ENCODE assay signal across 9 mouse cellular contexts in the genomic region with DNA sequence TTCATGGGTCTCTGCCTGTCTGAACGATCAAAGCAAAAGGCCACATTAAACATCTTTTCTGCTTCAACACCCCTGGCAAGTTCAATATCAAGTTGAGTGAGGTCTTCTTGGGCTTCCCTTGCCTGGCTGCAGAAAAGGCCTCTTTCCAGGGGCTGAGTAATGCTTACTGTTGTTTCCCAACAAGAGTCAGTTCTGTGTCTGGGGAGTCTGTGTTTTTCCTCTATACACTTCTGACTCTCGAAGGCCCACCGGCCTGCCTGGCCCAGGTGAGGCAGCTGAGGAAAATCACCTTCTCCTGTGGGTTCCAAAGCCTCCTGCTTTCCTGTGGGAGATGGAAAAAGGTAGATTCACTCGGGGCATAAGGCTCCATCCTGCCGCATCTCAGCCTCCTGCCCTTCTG.
DNase-seq lines count a peak whose midpoint lies in the region; ATAC-seq and TF ChIP-seq lines count a peak whose summit lies in the region.
"Had no signal": no experiment of that assay in that cellular context is flagged by ENCODE, and none has a peak within 500 bp of the region (broad histone marks: within the 10 kb centered on the region; RNA-seq: fewer than 3 reads in every experiment).

No protein-coding gene starts in this region.

- 54% methylated on average over 5 of the region's 5 CpGs for WGBS in kidney, embryonic 14.5 days
- 78% methylated on average over 5 of the region's 5 CpGs for WGBS in cerebellum, adult 2 months

- H3K27ac ChIP-seq in kidney, embryonic 14.5 days (ENCODE audit: low read depth, low read length) = peak overlapping the region; percentile 47; the same call in 1 of the 2 replicates
- H3K27ac ChIP-seq in cerebellum, adult 2 months (ENCODE audit: insufficient read depth, low read length) = no peak overlapping the region; the same call in 1 of the 2 replicates

- DNase-seq in adrenal gland, postnatal 10 days = peak; percentile 5
- no peak for DNase-seq in adrenal gland, adult 18-20 months (ENCODE audit: low spot score in 2 of 2)
- no peak for DNase-seq in kidney, adult 8-10 months
- peak; percentile 22 for DNase-seq in Muller cell, postnatal 12 days (ENCODE audit: inconsistent ontology term)
- peak; percentile 6 for DNase-seq in heart, postnatal 25 days (ENCODE audit: low spot score)
- DNase-seq in cerebellum, adult 2 months = no peak
- no peak for DNase-seq in urinary bladder, postnatal 36 days (ENCODE audit: low spot score in 2 of 2)

- no peak overlapping the region for H3K4me3 ChIP-seq in kidney, embryonic 14.5 days (ENCODE audit: low read length)
- no peak overlapping the region for H3K4me3 ChIP-seq in cerebellum, adult 2 months (replicated peaks; ENCODE audit: insufficient read depth, low read depth, low read length)

- intact Hi-C loops in heart, postnatal 25 days (cut with DNase I) = loop anchor here (5.0 kb wide), 3 partner anchors 211 to 781 kb away; no protein-coding TSS in a partner anchor

- no peak overlapping the region for H3K9ac ChIP-seq in kidney, embryonic 14.5 days (ENCODE audit: low read depth, low read length)

- peaks cover 18% of the 10 kb centered on the region for H3K4me1 ChIP-seq in kidney, embryonic 14.5 days (ENCODE audit: control insufficient read depth, insufficient read depth, low read length)
- peaks cover 7% of the 10 kb centered on the region for H3K4me1 ChIP-seq in cerebellum, adult 2 months (ENCODE audit: control insufficient read depth, insufficient read depth, low read length)

- H3K36me3 ChIP-seq in kidney, embryonic 14.5 days (ENCODE audit: control insufficient read depth, insufficient read depth, low read length) = no peaks in the 10 kb centered on the region
- H3K36me3 ChIP-seq: G1E had no signal

- 0 out of 2 replicates have a peak, but pooled peaks have one; percentile 2 for ATAC-seq in kidney, embryonic 14.5 days (ENCODE audit: low FRiP score, low TSS enrichment)

- H3K4me2 ChIP-seq in kidney, embryonic 14.5 days (replicated peaks; ENCODE audit: low read depth, low read length) = no peak overlapping the region

- no peak for TF ChIP-seq POLR2A in cerebellum, adult 2 months (IDR thresholded peaks at IDR 0.05; ENCODE audit: borderline replicate concordance, insufficient read depth, low read length)

- H3K27me3 ChIP-seq in kidney, embryonic 14.5 days (ENCODE audit: control insufficient read depth, insufficient read depth, low read length) = no peaks in the 10 kb centered on the region
- no peaks in the 10 kb centered on the region for H3K27me3 ChIP-seq in cerebellum, adult 2 months (ENCODE audit: control insufficient read depth, insufficient read depth, low read length)

- H3K9me3 ChIP-seq in kidney, embryonic 14.5 days (ENCODE audit: control insufficient read depth, low read length) = no peaks in the 10 kb centered on the region

- no peak for TF ChIP-seq CTCF in cerebellum, adult 2 months (IDR thresholded peaks at IDR 0.05; ENCODE audit: borderline replicate concordance, insufficient read depth, low read depth, low read length)

Comparison
In these comparisons a context has a peak if more than half of its experiments do, and no peak if none do; other contexts are left out.
1. DNase-seq: peak in adrenal gland, postnatal 10 days (single experiment), Muller cell, postnatal 12 days (single experiment) and heart, postnatal 25 days (single experiment); none in adrenal gland, adult 18-20 months (0 of 2), kidney, adult 8-10 months (0 of 2), cerebellum, adult 2 months (0 of 2) and urinary bladder, postnatal 36 days (0 of 2).